Mouse (Mus musculus): ENCODE measurements around the gene Galnt2. TPM values are rescaled to one million over a fixed set of nuclear protein-coding genes. Genes with fewer than 3 reads are reported as not detected.
A peak's percentile ranks its signal among the peaks of the same experiment; 100 is the strongest.

Galnt2 gene
- total RNA-seq, 1 experiment from 2014 or later, result 60.5 TPM

DNA sequence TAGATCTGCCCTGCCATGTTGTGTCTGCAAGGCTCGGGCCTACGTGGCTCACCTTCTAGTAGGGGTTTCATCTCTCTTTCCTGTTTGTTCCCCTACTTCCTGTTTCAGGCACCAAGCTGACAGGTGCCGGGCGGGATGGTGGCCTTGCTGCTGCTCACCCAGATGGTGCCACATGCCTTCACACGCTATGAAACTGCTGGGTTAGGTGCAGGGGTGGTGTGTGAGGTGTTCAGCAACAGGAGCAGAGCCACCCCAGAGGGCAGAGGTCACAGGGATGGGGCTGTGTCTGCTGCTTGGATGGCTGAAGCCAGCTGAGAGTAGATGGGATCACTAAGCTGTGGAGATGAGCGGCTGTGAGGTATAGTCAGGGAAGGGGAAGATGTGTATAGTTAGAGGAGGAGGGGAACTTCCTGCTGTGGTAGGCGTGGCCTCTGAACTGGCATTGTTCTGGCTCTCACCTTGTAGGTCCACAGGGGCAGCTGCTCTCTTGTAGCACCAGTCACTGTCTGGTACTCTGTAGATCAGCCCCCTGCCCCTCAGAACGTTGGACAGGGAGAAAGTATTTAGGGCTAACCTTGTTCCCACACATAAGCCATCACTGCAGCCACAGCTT, 42.5 kb downstream of the Galnt2 start:
- no peak for DNase-seq

DNA sequence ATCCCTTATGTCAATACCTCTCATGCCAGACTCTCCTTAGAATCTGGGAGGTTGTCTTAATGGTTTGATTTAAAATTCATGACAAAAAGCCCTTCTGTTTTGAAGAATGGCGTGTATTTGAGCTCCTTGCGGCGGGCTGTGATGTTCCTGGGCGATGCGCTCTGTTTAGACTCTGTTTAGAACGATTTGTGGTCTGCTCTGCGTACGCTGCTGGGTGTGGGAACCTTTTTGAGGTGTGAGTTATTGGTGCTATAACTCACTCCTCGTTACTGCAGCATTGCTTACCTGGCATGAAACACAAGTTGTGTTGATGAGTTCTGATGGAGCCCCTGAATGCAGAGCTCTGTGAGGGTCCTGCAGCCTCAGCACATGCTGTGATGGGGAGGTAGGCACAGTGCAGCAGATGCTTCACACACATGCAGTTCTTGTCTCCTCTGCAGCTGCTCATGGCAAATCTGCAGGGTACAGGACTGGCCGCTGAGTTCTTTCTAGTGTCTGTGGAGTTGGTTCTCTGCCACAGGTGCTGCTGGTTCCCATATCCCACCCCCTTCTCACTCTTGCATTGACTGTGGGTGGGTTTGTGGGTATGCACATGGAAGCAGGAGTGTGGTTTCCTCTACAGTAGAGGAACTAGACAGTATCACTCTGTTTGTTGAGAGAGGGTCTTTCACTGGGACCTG, 43.4 kb downstream of the Galnt2 start:
- no peak for DNase-seq

DNA sequence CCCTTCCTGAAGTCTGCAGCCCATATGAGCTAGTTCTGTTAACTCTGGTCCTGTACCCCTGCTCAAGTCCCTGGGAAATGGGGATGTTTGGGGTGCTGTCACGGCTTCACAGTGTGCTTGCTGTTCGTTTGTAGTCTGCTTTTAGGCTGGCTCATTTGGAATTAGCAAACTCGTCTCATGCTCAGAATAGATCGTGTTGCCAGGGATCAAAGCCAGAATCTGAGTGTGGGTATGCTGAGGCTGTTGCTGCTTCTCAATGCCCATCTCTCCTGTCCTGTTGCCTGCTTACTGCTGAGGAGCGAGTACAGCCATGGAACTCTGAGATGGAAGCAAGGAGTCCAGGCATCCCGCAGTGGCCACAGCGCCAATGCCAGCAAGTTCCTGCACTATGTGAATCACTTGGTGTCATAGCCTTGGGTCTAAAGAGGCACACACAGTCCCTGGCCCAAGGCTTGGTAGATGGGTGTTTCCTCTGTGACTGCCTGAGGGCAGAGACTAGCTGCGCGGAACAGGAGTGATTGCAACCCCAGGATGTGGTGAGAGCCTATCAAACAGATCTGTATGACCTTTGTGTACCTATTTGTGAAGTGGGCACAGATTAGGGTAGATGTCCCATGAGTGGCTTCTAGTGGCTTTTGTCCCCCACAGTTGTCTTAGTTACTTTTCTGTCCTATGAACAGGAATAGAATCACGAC, 44.3 kb downstream of the Galnt2 start:
- DNase-seq, result peak; percentile 37

DNA sequence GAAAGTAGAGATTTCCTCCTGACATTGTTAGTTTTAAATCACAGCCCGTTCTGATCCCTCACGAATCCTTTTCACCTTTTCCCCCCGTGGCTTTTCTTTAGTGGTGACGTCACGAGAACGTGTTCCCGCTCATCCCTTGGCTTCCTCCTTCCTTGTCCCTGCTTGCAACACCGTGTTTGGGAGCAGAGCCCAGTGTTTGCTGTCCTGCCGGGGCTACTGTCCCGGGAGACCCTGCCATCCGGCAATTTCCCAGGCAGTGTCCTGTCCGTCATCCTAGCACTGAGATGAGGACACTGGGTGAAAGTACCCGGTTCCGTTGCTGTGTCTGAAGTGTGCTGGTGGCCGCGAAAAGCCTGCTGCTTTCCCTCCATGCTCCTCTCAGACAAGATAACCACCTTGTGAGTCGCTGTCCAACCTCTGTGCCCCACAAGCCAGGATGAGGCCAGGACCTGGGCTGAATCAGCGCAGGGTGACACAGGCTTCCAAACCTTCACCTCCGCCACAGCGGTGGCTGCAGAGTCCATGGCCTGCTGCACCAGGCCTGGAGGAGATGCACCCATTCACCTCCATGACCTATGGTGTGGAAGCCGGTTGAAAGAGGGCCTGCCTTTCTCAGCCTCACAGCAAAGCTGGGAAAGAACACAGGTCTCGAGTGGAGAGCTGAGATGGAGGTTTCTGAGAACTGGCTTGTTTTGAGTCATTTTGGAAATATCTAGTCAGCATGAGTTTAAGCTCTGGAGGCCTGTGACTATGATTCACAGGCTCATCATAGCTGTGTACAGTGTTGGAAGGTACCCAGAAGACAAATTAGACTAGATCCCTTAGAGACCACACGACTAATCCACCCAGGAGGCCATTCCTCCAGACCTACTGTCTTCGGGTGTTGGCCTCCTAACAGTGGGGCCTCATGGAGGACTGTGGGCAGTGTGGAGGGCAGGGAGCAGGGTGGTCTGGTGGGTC, 47.0 kb downstream of the Galnt2 start:
- DNase-seq, result peak; percentile 41

DNA sequence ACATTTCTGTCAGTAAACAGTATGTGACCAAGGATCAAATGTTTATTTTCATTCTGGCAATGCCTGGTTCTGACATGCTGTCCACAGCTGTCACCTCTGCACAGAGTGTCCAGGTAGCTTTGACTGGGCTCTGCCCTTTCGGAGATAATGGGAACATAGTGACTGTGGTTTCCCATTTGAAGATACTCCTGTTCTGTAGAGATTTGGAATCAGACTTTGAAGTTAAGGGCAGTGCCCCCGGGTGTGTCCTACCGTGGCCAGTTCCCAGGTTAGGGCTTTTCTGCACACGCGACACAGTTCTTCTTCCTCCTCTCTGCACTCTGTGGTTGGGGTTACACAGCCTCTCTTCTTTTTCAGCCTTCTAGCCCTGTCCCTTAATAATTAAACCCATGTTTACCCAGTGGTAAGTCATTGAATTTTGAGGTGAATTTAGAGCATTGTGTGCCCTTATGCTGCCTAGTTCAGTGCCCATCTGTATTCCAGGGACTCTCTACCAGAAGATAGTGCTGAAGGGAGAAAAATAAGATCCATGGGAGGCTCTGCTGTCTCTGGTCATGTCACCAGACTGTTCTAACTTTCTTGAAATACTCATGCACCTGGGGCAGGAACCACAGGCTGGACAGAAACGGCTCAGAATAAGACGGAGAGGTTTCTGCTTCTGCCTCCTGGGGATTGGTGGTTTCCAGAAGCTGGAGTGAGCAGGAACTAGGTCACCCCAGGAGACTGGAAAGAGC, 47.9 kb downstream of the Galnt2 start:
- DNase-seq, result no peak

DNA sequence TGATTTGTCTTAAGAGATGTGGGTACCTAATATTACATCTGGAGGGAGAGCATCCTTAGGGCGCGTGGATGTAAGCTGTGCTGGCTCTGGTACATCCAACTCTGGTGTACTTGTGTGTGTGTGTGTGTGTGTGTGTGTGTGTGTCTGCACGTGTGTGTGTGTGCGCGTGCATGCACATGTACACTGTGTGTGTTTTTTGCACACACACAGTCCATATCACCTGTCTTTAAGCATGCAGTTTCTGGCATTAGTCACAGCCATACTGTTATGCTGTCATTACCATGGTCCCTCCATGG, 48.4 kb downstream of the Galnt2 start:
- no peak for DNase-seq

DNA sequence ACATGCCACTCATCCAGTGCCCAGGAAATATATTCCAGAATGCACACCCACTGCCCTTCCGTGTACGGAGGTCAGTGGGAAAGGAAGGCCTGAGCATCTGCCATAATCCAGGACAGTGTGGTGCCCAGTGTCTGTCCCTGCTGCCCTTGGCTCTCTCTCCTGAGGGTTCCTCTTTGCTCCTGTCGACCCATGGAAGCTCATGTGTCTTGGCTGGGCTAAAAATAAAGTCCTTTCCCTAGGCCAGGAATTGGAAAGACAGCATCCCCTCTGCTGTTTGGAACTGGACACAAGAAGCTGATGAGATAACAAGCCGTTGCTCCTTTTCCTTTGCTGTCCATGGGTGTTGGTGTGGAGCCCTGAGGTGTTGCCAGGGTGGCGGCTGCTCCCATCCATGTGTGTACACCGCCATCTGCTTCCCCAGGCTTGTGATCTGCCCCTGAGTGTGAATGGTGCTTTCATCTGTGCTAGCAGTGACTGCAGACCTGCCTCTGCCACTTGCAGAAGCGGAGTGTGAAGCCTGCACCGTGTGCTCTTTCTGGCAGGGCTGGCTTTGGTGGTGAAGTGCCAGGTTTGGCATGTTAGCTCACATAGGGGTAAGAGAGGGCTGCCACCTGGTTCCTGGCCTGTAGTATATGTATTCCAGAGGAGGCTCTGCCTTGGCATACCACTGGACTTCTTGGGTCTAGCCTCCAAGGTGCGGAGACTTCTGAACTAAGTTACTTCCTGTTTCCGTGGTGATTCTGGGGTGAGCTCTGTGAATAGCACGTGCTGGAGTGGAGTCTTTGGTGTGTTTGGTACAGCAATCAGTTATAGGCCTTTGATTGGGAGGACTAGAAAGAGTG, 50.7 kb downstream of the Galnt2 start:
- no peak for DNase-seq

DNA sequence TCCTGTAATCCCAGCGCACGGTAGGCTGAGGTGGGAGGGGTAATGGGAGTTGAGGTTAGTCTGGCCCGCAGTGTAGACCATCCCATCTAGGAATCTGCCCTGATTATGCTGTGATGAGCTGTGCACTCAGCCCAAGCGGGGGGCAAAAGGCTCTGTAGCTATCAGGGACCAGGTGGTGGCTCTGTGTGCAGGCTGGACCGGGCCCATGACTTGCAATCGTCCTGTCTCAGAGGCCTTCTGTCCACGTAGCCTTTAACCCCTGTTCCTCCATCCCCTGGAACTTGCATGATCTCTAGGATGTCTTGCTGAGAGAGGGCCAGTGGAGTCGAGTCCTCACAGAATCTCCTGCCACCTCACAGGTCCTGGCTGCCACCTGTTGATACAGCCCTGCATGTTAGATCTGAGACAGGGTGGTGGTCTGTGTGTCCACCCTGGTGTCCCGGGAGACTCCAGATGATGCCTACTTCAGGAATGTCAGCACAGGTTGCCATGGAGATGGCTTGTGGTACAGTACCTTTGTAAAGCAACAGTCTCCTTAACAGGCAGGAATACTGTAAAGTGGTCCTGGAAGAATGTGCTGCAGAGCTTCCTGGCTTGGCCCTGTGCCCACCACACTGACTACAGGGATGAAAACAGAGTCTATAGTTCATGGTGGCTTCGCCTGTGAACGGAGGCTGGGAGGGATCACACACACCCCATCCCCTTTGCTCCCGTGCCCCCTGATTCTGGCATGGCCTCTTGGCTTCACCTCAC, 51.9 kb downstream of the Galnt2 start:
- DNase-seq, result no peak

DNA sequence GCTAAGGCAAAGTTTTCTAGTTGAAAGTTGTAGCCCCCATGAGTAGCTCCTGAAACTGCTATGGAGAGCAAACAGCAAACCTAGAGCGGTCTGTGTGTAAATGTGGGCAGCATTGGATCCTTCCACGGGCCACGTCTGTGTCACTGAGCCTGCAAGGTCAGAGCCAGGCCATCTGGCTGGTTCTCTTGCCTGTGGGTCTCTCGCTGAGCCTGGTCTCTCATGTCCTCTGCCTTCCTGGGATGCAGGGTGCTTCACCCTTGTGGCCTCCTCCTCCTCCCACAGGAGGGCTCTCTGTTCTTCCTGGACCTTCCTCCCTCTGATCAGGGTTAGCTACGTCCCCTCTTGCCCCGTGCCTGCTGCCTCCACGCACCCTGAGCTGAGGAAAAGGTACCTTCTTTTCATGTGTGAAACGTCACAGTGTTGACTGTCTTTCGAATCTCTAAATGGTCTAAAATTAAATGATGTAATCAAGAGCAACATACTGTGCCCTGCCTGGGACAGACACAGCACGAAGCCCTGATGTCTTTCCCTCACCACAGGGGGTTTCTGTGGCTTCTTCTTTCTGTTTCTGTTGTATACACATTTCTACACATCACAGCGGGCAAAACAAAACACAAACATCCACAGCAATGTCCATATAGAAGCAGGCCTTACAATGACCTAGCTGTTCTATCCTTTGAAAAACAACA, 52.6 kb downstream of the Galnt2 start:
- DNase-seq, result no peak

DNA sequence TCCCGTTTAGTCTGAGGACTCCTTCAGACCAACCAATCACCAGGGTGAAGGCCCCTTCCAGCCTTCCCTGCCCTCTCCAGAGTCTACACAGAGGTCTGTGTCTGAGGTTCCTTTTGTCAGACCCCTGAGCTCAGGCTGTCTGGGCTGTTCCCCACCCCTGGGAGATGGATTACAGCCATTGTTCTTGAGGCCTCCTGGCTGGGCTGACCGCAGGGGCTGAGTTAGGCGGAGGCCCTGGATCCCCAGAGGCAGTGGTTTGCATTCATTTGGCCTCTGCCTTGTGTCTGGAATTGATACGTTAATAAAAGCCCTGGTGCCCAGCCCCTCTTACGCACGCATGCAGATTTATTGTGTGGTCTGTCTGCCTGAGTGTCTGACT, 53.1 kb downstream of the Galnt2 start:
- no peak for DNase-seq

DNA sequence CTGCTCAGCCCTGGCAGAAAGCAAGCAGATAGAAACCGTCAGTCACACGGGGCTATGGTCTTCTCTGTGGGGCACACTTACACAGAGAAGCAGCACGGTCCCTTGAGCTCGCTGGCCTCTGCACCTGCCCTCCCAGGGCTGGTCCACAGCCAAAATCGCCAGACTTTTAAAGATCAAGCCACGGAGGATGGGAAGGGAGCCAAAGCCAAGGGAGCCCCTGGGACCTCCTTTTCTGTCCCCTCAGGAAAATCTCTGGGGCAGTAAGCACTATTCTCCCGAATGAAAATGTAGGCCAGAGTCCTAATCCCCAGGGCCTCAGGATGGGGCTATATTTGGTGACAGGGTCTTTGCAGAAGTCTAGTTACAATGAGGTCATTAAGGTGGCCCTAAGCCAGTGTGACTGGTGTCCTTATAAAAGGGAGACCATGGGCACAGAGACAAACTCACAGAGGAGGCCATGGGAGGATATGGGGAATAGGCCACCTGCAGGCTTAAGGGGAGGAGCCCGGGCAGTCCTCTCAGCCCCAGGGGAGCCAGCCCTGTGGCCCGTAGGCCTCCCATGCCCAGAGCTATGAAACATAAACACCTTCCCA, 53.9 kb downstream of the Galnt2 start:
- peak; percentile 38 for DNase-seq

DNA sequence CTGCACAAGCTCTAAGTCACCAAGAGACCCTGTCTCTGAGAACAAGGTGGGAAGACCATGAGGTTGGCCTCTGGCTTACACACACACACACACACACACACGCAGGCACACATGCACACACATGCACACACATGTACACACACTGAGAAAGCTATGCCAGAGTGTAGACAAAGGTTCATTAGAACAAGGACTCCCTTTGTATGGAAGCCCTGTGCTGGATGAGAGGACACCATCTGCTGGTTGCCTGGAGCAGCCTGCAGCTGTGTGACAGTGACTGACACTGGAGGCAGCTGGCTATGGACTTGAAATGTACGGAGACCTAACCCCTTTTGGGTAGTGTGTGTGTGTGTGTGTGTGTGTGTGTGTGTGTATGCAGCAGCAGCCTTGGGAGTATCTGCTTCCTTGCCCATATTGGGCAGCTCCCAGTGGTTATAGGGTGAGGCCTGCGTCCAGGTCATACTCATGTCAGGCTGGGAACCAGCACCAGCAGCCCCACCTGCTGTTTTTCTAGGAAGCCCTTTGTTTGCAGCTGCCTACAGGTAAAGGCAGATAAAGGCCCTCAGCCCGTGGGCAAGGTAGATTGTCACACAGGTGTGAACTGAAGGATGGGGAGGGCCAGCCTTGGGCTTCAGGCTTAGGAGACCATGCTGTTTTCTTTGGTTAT, 55.4 kb downstream of the Galnt2 start:
- no peak for DNase-seq

DNA sequence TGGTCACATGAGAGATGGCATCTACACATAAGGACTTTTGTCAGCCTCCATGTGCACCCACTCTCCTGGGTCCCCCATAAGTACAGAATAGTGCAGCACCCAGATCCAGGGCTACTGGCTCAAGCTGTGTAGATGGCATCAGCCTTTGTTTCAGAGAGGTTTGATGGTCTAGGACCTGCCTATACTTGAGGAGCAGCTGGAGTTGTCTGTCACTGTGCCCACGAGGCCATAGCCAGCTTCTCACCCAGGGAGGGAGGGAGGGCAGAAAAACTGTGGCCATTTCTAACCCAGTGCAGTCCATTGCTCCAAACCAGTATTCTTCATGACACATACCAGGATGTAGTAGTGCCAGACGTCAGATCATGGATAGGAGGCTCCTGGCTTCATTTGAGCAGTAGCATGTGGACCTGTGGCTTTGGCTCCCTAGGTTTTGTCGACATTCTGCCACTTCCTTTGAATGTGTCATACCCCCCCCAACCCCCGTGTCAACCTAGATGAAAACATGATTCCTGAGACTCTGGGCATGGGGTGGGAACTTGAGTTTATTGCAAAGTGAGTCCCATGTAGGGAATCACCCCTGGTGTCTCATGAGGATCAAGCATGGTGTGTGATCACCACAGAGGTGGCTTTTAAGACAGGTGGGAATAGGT, 57.1 kb downstream of the Galnt2 start:
- no peak for DNase-seq

DNA sequence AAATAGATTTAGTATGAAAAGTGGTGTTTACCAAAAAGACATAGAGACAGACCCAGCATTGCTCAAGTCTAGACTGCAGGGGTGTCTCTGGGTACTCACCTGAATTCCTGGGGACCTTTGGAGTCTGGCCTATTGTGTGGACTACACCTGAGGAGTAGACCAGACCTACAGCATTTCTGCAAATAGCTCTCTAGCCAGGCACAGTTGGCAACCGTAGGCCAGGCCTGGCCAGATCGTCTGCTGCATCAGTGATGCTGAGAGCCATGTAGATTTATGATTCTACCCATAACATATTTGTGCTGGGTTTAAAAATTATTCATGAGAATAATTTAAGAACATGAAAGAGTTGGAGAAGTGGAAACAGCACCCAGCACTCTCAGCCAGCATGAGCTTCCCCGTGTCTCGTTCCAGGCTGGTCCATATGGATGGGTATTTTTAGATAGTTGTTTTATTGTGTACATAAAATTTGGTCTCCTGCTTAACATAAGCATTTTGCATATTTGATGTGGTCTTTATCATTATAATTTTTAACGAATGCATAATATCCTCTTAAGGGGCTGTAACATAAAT, 58.4 kb downstream of the Galnt2 start:
- no peak for DNase-seq

DNA sequence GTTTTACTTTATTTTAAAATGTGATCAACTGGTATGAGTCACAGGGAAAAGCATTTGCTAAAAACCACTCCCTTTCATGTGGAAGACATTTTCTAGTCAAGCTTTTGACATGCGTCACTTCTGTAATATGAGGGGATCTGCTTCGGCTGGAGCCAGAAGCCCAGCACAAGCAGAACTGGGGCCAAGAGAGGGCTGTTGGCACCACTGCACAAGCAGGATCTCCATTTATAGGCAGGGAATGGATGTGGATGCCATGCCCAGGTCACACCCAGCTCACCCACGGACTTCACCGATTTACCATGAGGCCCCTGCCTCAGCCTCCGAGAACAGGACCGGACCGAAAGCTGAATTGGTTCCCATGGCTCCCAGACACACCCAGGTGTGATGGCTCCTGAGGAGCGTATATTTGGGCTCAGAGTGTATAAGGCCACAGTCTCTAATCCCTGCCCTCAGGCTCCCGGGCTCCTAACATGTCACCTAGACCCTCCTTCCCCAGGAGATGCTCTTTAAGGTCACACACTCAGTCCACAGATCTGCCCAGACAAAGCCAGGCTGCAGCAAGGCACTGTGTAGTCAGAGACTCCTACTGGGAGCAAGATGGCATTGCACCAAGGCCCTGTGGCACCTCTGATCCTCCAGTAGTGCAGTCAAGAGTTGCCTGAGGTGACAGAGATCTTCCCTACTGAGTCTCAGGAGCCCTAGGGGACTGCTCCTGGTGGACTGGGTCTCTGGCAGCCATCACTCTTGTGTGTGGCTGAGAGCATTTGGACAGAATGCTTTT, 59.9 kb downstream of the Galnt2 start:
- no peak for DNase-seq

DNA sequence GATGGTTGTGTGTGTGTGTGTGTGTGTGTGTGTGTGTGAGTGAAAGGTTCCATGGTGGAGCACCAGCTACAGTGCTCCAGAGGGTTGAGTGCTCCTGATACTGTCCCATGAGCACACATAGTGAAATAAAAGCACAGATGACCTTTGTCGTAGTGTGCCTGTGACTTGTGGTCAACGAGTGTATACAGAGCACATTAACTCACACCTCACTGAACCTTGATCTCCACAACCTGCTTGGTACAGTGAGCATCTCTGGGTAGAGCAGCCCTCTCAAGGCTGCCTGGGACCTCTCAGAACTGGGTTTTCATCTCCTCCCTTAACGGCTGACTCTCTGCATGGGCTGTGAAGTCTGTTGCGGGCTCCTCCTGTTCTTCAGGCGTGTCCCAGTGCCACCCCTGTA, 60.5 kb downstream of the Galnt2 start:
- DNase-seq, result no peak

DNA sequence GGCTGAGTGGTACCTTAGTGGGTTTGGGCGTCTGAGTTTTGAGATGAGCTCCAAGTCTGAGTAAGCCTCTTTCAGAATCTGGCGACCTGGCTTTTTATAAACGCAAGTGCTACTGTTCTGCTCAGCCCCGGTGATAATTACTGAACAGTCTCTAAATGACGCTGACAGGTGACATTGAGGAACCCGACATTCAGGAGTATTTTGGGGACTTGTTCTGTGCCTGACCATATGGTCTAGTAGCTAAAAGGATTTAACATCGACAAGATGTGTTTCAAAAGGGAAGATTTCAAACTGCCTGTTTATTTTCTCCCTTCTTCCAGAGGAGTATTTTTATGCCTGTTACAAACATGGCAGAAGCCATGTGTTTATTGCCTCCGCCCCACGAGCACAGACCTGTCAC, 61.8 kb downstream of the Galnt2 start:
- no peak for DNase-seq
